Comparison of ENCODE assay signal across 18 mouse cellular contexts in genomic region chr12:112489535-112489934, GRCm38 (mm10). TPM values are rescaled to one million over a fixed set of nuclear protein-coding genes. Genes with fewer than 3 reads are reported as not detected.
DNase-seq lines count a peak whose midpoint lies in the region; ATAC-seq and TF ChIP-seq lines count a peak whose summit lies in the region.
"Had no signal": no experiment of that assay in that cellular context is flagged by ENCODE, and none has a peak within 500 bp of the region (broad histone marks: within the 10 kb centered on the region; RNA-seq: fewer than 3 reads in every experiment).

No protein-coding gene starts in this region.

- 90% methylated on average over 9 of the region's 9 CpGs for WGBS in heart, embryonic 12.5 days
- 91% methylated on average over 9 of the region's 9 CpGs for WGBS in heart, embryonic 16.5 days
- 83% methylated on average over 9 of the region's 9 CpGs for WGBS in heart, embryonic 11.5 days (ENCODE audit: insufficient replicate concordance)
- 89% methylated on average over 9 of the region's 9 CpGs for WGBS in limb, embryonic 15.5 days

- DNase-seq in gastrocnemius, adult 2 months = no peak
- DNase-seq in gastrocnemius, postnatal 36 days = no peak
- no peak for DNase-seq in heart, adult 9 months (ENCODE audit: low spot score in 2 of 2)
- DNase-seq in adrenal gland, adult 8-10 months = no peak
- DNase-seq: cerebellum, adult 18-20 months; cerebellum, adult 9-11 months; cerebellum, postnatal 36 days; gastrocnemius, postnatal 10 days; kidney, adult 2 months had no signal

- no peak overlapping the region for H3K4me2 ChIP-seq in heart, embryonic 12.5 days
- H3K4me2 ChIP-seq in heart, embryonic 16.5 days (ENCODE audit: low read depth, low read length) = no peak overlapping the region
- H3K4me2 ChIP-seq in heart, embryonic 11.5 days = no peak overlapping the region
- no peak overlapping the region for H3K4me2 ChIP-seq in limb, embryonic 15.5 days
- H3K4me2 ChIP-seq: forebrain, embryonic 15.5 days; hindbrain, embryonic 15.5 days; kidney, embryonic 15.5 days had no signal

- no peak for ATAC-seq in heart, embryonic 12.5 days (ENCODE audit: insufficient number of reproducible peaks, low FRiP score)
- ATAC-seq in heart, embryonic 16.5 days (replicated peaks; ENCODE audit: extremely low read depth, insufficient read depth, low FRiP score) = no peak
- ATAC-seq in heart, embryonic 11.5 days (replicated peaks; ENCODE audit: insufficient number of reproducible peaks, low FRiP score, low TSS enrichment) = no peak
- ATAC-seq in limb, embryonic 15.5 days (ENCODE audit: insufficient number of reproducible peaks, low FRiP score, low TSS enrichment, low read depth) = no peak
- ATAC-seq: forebrain, embryonic 15.5 days had no signal

- H3K9me3 ChIP-seq in heart, embryonic 12.5 days (replicated peaks) = no peaks in the 10 kb centered on the region
- no peaks in the 10 kb centered on the region for H3K9me3 ChIP-seq in heart, embryonic 16.5 days (replicated peaks; ENCODE audit: control insufficient read depth, low read length)
- H3K9me3 ChIP-seq in heart, embryonic 11.5 days (replicated peaks; ENCODE audit: control insufficient read depth, low read length) = no peaks in the 10 kb centered on the region
- H3K9me3 ChIP-seq in limb, embryonic 15.5 days = no peaks in the 10 kb centered on the region
- H3K9me3 ChIP-seq: forebrain, embryonic 15.5 days; hindbrain, embryonic 10.5 days; hindbrain, embryonic 15.5 days; kidney, embryonic 15.5 days had no signal

- intact Hi-C loops in gastrocnemius, adult 2 months (cut with DNase I) = no loop called here
- intact Hi-C loops in gastrocnemius, postnatal 36 days (cut with DNase I) = no loop called here

- no peak overlapping the region for H3K9ac ChIP-seq in heart, embryonic 12.5 days
- H3K9ac ChIP-seq in heart, embryonic 16.5 days (ENCODE audit: low read length) = 0 out of 2 replicates have a peak overlapping the region, but pooled peaks have one; percentile 24
- H3K9ac ChIP-seq in heart, embryonic 11.5 days (ENCODE audit: low read depth, low read length) = no peak overlapping the region
- H3K9ac ChIP-seq in limb, embryonic 15.5 days = no peak overlapping the region
- H3K9ac ChIP-seq: forebrain, embryonic 15.5 days; hindbrain, embryonic 15.5 days; kidney, embryonic 15.5 days had no signal

- H3K36me3 ChIP-seq in heart, embryonic 12.5 days = no peaks in the 10 kb centered on the region
- no peaks in the 10 kb centered on the region for H3K36me3 ChIP-seq in heart, embryonic 16.5 days (ENCODE audit: control insufficient read depth, insufficient read depth)
- H3K36me3 ChIP-seq in heart, embryonic 11.5 days (ENCODE audit: control insufficient read depth, insufficient read depth, low read length) = no peaks in the 10 kb centered on the region
- H3K36me3 ChIP-seq in limb, embryonic 15.5 days = no peaks in the 10 kb centered on the region
- H3K36me3 ChIP-seq: forebrain, embryonic 15.5 days; hindbrain, embryonic 10.5 days; hindbrain, embryonic 15.5 days; kidney, embryonic 15.5 days had no signal

- no peak for TF ChIP-seq CTCF in gastrocnemius, adult 2 months (IDR thresholded peaks at IDR 0.05)

- no peak overlapping the region for H3K4me3 ChIP-seq in gastrocnemius, adult 2 months
- no peak overlapping the region for H3K4me3 ChIP-seq in heart, embryonic 12.5 days
- no peak overlapping the region for H3K4me3 ChIP-seq in heart, embryonic 16.5 days (ENCODE audit: low read length)
- no peak overlapping the region for H3K4me3 ChIP-seq in heart, embryonic 11.5 days (ENCODE audit: low read depth, low read length)
- H3K4me3 ChIP-seq in limb, embryonic 15.5 days = no peak overlapping the region
- H3K4me3 ChIP-seq: forebrain, embryonic 15.5 days; hindbrain, embryonic 10.5 days; hindbrain, embryonic 15.5 days; kidney, embryonic 15.5 days had no signal

- 0 out of 2 replicates have a peak, but pooled peaks cover 8% of the 10 kb centered on the region for H3K27me3 ChIP-seq in heart, embryonic 12.5 days (replicated peaks)
- no peaks in the 10 kb centered on the region for H3K27me3 ChIP-seq in heart, embryonic 16.5 days (ENCODE audit: control insufficient read depth, insufficient read depth, low read length)
- H3K27me3 ChIP-seq in heart, embryonic 11.5 days (ENCODE audit: control insufficient read depth, insufficient read depth, low read length) = no peaks in the 10 kb centered on the region
- H3K27me3 ChIP-seq in limb, embryonic 15.5 days = no peaks in the 10 kb centered on the region
- H3K27me3 ChIP-seq: forebrain, embryonic 15.5 days; hindbrain, embryonic 15.5 days had no signal

- peaks cover 60% of the 10 kb centered on the region for H3K4me1 ChIP-seq in heart, embryonic 12.5 days (replicated peaks)
- H3K4me1 ChIP-seq in heart, embryonic 16.5 days (ENCODE audit: control insufficient read depth, insufficient read depth, low read length) = peaks cover 58% of the 10 kb centered on the region
- H3K4me1 ChIP-seq in heart, embryonic 11.5 days (ENCODE audit: control insufficient read depth, insufficient read depth, low read length) = peaks cover 48% of the 10 kb centered on the region
- peaks cover 28% of the 10 kb centered on the region for H3K4me1 ChIP-seq in limb, embryonic 15.5 days

- H3K27ac ChIP-seq in gastrocnemius, adult 2 months = peak overlapping the region; percentile 70
- H3K27ac ChIP-seq in heart, embryonic 12.5 days (ENCODE audit: poor library complexity, severe bottlenecking) = peak overlapping the region; percentile 97; the same call in 1 of the 2 replicates
- H3K27ac ChIP-seq in heart, embryonic 16.5 days (ENCODE audit: low read length) = peak overlapping the region; percentile 93
- no peak overlapping the region; the same call in 1 of the 2 replicates for H3K27ac ChIP-seq in heart, embryonic 11.5 days (ENCODE audit: low read depth, low read length)
- H3K27ac ChIP-seq in limb, embryonic 15.5 days = peak overlapping the region; percentile 71; the same call in 1 of the 2 replicates
- H3K27ac ChIP-seq: forebrain, embryonic 15.5 days; hindbrain, embryonic 15.5 days had no signal

RNA-seq across cellular contexts. Expression of gene A530016L24Rik, which starts 0.3 kb away (rescaled TPM):
- total RNA-seq in gastrocnemius, adult 2 months (2021) = 1 to 10 TPM in 1 of 2 experiments, under 1 TPM in 1; 0.48 to 1.9 TPM
- 1 to 10 TPM; 1.1 to 1.3 TPM for total RNA-seq in gastrocnemius, postnatal 36 days (2021)
- 6.7 and 7.4 TPM in 2 replicates for polyA plus RNA-seq in heart, embryonic 12.5 days (2016; fragmentation: Nextera tagmentation; extraction: Ambion mirVana)
- polyA plus RNA-seq in heart, embryonic 16.5 days (2015; fragmentation: Nextera tagmentation; extraction: Ambion mirVana) = 4.8 and 7.0 TPM in 2 replicates
- polyA plus RNA-seq in heart, embryonic 11.5 days (2014; fragmentation: Nextera tagmentation; extraction: Ambion mirVana) = 8.7 and 8.9 TPM in 2 replicates
- polyA plus RNA-seq in limb, embryonic 15.5 days (2015; fragmentation: Nextera tagmentation; extraction: Ambion mirVana) = 0.47 and 0.50 TPM in 2 replicates
- 10 to 100 TPM; 15.9 to 41.5 (median 18.6) TPM for total RNA-seq in adrenal gland, adult 8-10 months (2022)
- total RNA-seq: MEL had no signal
- polyA plus RNA-seq: hindbrain, embryonic 10.5 days had no signal

RNA-seq across cellular contexts. Expression of gene Tmem179, which starts 27.0 kb away (rescaled TPM):
- not detected for total RNA-seq in gastrocnemius, adult 2 months (2021)
- not detected for total RNA-seq in gastrocnemius, postnatal 36 days (2021)
- polyA plus RNA-seq in heart, embryonic 12.5 days (2016; fragmentation: Nextera tagmentation; extraction: Ambion mirVana) = 0.68 and 0.88 TPM in 2 replicates
- 0.22 and 0.41 TPM in 2 replicates for polyA plus RNA-seq in heart, embryonic 16.5 days (2015; fragmentation: Nextera tagmentation; extraction: Ambion mirVana)
- polyA plus RNA-seq in heart, embryonic 11.5 days (2014; fragmentation: Nextera tagmentation; extraction: Ambion mirVana) = 0.69 and 0.73 TPM in 2 replicates
- 0.10 and 0.45 TPM in 2 replicates for polyA plus RNA-seq in limb, embryonic 15.5 days (2015; fragmentation: Nextera tagmentation; extraction: Ambion mirVana)
- total RNA-seq in adrenal gland, adult 8-10 months (2022) = 10 to 100 TPM in 2 of 4 experiments, 1 to 10 TPM in 2; 9.5 to 15.5 (median 10.5) TPM
